Mouse (Mus musculus) forebrain, embryonic 11.5 days (tissue): ENCODE measurements around the gene Ift46. TPM values are rescaled to one million over a fixed set of nuclear protein-coding genes. Genes with fewer than 3 reads are reported as not detected.

Experiments
- ATAC-seq: fragments of 200-750 bp; cut with Nextera tagmentation; replicated peaks from 2 replicates; pipeline ENCODE4 v1.8.0; 2017; ENCODE audit warnings: moderate TSS enrichment; ENCODE audit not compliant: low FRiP score
- DNase-seq: peaks from one replicate; pipeline ENCODE4 v3.0.0-alpha.2; 2017; ENCODE audit warnings: low spot score
- H3K27ac ChIP-seq: fragments of 300-500 bp; sonication (generic); 2 replicates; pipeline ENCODE4 v1.5.1; 2014; ENCODE audit warnings: low read depth, low read length
- H3K27me3 ChIP-seq: fragments of 300-500 bp; sonication (generic); 2 replicates; pipeline ENCODE4 v1.6.1; 2014; ENCODE audit warnings: mild to moderate bottlenecking, low read length, mixed read lengths; ENCODE audit not compliant: control insufficient read depth, insufficient read depth
- H3K36me3 ChIP-seq: fragments of 300-500 bp; sonication (generic); 2 replicates; pipeline ENCODE4 v1.6.1; 2014; ENCODE audit warnings: mild to moderate bottlenecking, low read length, moderate library complexity, mixed read lengths; ENCODE audit not compliant: control insufficient read depth, insufficient read depth
- H3K4me1 ChIP-seq: fragments of 300-500 bp; sonication (generic); replicated peaks from 2 replicates; pipeline ENCODE4 v1.6.1; 2014; ENCODE audit warnings: low read length, mixed read lengths; ENCODE audit not compliant: control insufficient read depth, insufficient read depth
- H3K4me2 ChIP-seq: fragments of 300-500 bp; sonication (generic); 2 replicates; pipeline ENCODE4 v1.6.1; 2014; ENCODE audit warnings: low read depth, mild to moderate bottlenecking, low read length, moderate library complexity, mixed read lengths; ENCODE audit not compliant: severe bottlenecking
- H3K4me3 ChIP-seq: fragments of 300-500 bp; sonication (generic); 2 replicates; pipeline ENCODE4 v1.5.1; 2014; ENCODE audit warnings: low read depth, low read length
- H3K9ac ChIP-seq: fragments of 300-500 bp; sonication (generic); 2 replicates; pipeline ENCODE4 v1.6.1; 2014; ENCODE audit warnings: low read length
- H3K9me3 ChIP-seq: fragments of 300-500 bp; sonication (generic); 2 replicates; pipeline ENCODE4 v1.6.1; 2016; ENCODE audit warnings: low read length, mixed read lengths; ENCODE audit not compliant: control insufficient read depth
- WGBS: fragments of 180-500 bp; shearing (Covaris S2); extraction: QIAGEN DNeasy Blood & Tissue Kit; methylation state at CpG from one replicate; pipeline ENCODE4 v1.1.7; 2014; 5-methylcytosine and 5-hydroxymethylcytosine counted together
- polyA plus RNA-seq: library from polyadenylated mRNA; unstranded; fragments of >200 nt; fragmentation: Nextera tagmentation; extraction: Ambion mirVana; gene quantifications from 2 replicates; pipeline ENCODE4 v1.2.1, GENCODE M21; 2014

The Ift46 gene
- polyA plus RNA-seq, 1 experiment from 2014 or later = 121 TPM

DNA sequence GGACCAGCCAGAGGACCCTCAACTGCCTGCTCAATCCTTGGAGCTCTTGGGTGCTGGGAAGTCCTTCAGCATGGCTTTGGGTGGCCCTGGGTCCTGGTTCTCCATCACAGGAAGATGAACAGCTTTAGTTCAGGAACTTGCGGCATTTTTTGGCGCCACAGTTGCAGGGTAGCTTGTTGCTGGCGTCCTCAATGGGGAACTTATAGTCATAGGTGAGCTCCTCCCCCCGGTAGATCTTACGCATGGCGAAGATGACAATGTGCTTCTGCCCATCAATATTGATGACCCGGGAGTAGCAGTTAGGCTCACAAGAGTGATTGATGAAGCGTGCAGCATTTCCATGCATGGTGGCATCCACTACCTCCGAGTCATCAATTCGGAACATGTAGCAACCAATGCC is 40.1 kb downstream of the Ift46 start:
- H3K9me3 ChIP-seq = no peaks in the 10 kb centered on the region
- 96% methylated on average over 10 of the region's 10 CpGs for WGBS
- ATAC-seq = no peak
- no peak overlapping the region for H3K9ac ChIP-seq
- H3K36me3 ChIP-seq = peaks cover 12% of the 10 kb centered on the region
- no peaks in the 10 kb centered on the region for H3K27me3 ChIP-seq
- no peak for DNase-seq
- no peak overlapping the region for H3K4me3 ChIP-seq
- H3K4me1 ChIP-seq = no peaks in the 10 kb centered on the region
- H3K4me2 ChIP-seq = no peak overlapping the region
- H3K27ac ChIP-seq = no peak overlapping the region

DNA sequence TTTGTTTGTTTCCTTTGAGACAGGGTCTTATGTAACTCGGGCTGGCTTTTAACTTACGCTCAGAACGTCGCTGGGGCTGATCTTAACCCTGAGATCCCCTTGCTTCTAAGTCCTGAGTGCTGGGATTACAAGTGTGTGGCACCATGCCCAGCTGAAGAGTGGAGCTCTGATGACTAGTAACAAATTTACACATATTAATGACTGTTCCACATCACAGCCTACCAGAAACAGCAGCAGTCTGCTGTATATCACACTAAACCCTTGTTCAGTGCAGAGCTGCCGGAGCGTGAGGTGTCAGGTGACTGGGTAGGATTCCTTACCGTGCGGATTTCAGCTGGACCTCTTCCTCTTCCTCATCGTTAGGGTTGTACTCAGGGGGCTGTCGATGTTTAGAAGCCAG is 42.6 kb downstream of the Ift46 start:
- Histone ChIP-seq H3K4me3 (no peak overlapping the region), H3K9me3 (no peaks in the 10 kb centered on the region), H3K27ac (no peak overlapping the region), H3K36me3 (peaks cover 21% of the 10 kb centered on the region), H3K9ac (no peak overlapping the region), H3K4me2 (no peak overlapping the region), H3K27me3 (no peaks in the 10 kb centered on the region), H3K4me1 (no peaks in the 10 kb centered on the region)
- WGBS = 90% methylated on average over 10 of the region's 10 CpGs
- ATAC-seq = no peak
- DNase-seq = no peak

DNA sequence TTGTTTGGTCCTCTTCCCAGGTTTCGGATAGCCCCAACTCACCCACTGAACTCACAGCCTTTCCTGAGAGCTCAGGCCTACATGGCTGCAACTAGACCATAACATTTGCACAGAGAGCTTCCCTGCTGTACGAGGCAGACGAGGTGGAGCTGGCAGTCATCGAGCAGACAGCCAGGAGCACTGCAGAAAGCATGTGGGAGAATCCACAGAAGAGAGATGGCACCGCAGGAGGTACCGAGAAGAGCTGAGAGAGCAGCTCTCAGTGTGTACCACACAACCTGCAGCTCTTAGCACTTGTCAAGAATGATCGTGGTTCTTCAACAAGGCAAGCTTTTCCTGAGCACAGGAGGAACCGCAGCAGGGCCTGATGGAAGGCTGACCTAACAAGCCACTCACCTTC is 46.5 kb downstream of the Ift46 start:
- Histone ChIP-seq H3K4me3 (no peak overlapping the region), H3K36me3 (peaks cover 34% of the 10 kb centered on the region), H3K4me2 (no peak overlapping the region), H3K4me1 (no peaks in the 10 kb centered on the region), H3K27me3 (no peaks in the 10 kb centered on the region), H3K9me3 (no peaks in the 10 kb centered on the region), H3K27ac (no peak overlapping the region), H3K9ac (no peak overlapping the region)
- DNase-seq (no peak), ATAC-seq (no peak)
- WGBS = 95% methylated on average over 8 of the region's 8 CpGs

DNA sequence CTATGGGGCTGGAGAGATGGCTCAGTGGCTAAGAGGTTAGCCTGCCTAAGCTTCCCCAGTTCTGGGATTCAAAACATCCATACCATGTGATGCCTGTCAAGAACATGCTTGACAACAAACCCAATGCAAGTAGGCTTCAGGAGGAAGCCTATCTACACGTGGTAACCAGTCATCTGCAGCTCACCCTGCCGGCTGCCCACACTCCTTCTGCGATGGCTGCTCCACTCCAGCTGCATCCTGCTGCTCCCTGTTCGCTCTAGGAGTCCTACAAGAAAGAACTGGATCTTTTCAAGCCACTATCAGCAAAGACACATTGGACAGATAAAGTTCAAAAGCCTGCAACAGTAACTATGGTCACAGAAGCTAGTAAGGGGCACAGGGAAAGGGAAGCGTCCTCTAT is 49.8 kb downstream of the Ift46 start:
- ATAC-seq = no peak
- no peaks in the 10 kb centered on the region for H3K27me3 ChIP-seq
- H3K4me1 ChIP-seq = no peaks in the 10 kb centered on the region
- no peak overlapping the region for H3K4me2 ChIP-seq
- no peak overlapping the region for H3K27ac ChIP-seq
- H3K9ac ChIP-seq = no peak overlapping the region
- H3K4me3 ChIP-seq = no peak overlapping the region
- DNase-seq = no peak
- H3K36me3 ChIP-seq = peaks cover 49% of the 10 kb centered on the region
- no peaks in the 10 kb centered on the region for H3K9me3 ChIP-seq
- WGBS = 87% methylated on average over 5 of the region's 5 CpGs

DNA sequence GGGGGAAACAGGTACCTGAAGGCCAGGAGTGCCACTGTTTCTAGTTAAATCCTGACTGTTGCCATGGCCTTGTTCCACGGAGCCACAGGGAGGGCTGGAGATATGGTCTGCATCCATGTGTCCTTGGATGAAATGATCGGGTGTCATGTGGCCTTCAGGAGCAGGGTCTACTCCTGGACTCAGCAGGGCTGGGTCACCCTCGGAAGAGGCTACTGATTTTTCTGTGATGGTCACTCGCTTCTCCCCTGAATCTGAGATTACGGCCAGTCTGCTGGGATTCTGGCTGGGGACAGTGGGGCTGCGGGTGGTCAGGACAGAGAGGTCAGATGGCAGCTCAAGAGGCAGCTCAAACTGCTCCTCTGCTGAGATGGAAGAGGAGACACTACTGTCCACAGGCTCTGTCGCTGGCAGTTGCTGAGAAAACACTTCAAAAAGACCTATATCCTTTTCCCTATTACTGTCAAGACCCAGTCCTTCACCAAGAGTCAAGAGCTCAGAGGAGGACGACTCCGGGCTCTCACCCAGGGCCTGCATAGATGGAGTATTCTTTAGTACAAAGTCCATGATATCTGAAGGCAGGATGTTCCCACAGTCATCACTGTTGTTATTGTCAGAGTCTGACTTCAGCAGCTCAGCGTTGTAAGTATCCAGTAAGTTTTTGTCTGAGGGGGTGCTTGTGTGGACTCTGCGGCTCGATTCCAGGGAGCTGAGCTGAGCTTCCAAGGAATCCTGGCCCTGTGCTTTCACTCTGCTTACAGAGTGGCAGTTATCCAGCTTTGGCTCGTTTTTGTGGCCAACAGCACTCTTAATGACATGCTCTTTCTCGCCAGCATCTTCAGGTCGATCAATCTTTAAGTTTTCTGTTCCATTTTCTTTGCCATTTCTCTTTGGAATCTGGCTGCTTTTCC is 52.5 kb downstream of the Ift46 start:
- no peak overlapping the region for H3K27ac ChIP-seq
- no peaks in the 10 kb centered on the region for H3K4me1 ChIP-seq
- H3K9me3 ChIP-seq = no peaks in the 10 kb centered on the region
- no peak for DNase-seq
- H3K9ac ChIP-seq = no peak overlapping the region
- no peak overlapping the region for H3K4me3 ChIP-seq
- H3K4me2 ChIP-seq = no peak overlapping the region
- ATAC-seq = no peak
- 92% methylated on average over 15 of the region's 15 CpGs for WGBS
- H3K36me3 ChIP-seq = peaks cover 54% of the 10 kb centered on the region
- H3K27me3 ChIP-seq = no peaks in the 10 kb centered on the region

DNA sequence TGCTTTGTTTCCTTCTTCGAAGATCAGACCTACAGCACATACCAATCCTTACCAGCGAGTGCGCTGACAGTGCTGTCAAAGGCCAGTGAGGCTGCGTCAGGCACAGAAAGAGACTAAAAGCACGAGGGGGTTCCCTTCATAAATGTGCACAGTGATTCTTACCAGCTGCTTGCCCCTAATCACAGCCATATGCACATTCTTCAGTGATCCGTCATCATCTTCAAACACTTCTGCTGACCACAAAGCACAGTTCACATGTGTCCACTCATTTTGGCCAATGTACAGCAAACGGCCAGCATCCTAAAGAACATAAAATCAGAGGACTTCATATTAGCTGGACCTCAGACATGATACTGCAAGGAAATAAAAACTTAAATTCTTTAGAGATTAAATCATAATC is 59.0 kb downstream of the Ift46 start:
- DNase-seq = no peak
- 85% methylated on average over 7 of the region's 7 CpGs for WGBS
- ATAC-seq = no peak
- Histone ChIP-seq H3K4me3 (no peak overlapping the region), H3K27me3 (no peaks in the 10 kb centered on the region), H3K9ac (no peak overlapping the region), H3K4me2 (no peak overlapping the region), H3K9me3 (no peaks in the 10 kb centered on the region), H3K4me1 (no peaks in the 10 kb centered on the region), H3K27ac (no peak overlapping the region), H3K36me3 (peaks cover 44% of the 10 kb centered on the region)

DNA sequence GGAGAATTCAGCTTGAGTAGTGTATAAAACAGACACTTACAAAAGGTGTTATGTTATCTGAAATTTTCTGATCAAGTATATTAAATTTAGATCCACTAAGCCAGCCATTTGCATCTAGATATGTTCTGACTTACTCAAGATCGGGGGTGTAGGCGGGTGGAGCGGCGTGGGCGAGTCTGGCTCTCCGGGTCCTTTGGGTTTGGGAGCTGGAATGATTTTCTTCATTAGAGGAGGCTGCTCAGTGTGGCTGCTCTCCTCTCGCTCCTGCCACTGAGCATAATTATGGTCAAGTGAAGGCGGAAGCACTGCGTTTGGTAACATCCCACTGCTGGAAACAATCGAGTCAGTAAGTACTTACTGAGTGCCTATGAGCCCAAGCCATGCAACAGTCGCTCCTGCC is 61.2 kb downstream of the Ift46 start:
- ATAC-seq (no peak), DNase-seq (no peak)
- Histone ChIP-seq H3K4me3 (no peak overlapping the region), H3K9me3 (no peaks in the 10 kb centered on the region), H3K4me2 (no peak overlapping the region), H3K27ac (no peak overlapping the region), H3K27me3 (no peaks in the 10 kb centered on the region), H3K4me1 (no peaks in the 10 kb centered on the region), H3K9ac (no peak overlapping the region), H3K36me3 (peaks cover 44% of the 10 kb centered on the region)
- 96% methylated on average over 11 of the region's 11 CpGs for WGBS

DNA sequence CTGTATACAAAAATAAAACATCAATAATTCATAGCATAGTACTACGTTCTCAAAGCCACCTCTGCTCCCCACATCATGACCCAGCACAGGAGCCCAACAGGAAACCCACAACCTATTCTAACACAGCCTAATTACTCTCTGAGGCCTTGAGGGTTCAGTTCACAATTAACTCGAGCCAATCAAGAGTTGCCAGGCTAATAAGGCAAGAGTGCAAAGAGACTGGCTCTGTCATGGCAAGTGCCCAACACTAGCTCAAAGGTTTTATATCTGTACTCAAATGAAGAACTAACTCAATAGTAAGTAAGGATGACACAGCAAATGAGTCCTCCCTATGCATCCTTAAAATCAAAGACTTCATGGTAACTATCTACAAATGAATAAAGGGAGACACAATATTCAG is 62.8 kb downstream of the Ift46 start:
- Histone ChIP-seq H3K36me3 (peaks cover 40% of the 10 kb centered on the region), H3K27ac (no peak overlapping the region), H3K4me3 (no peak overlapping the region), H3K4me1 (no peaks in the 10 kb centered on the region), H3K27me3 (no peaks in the 10 kb centered on the region), H3K9ac (no peak overlapping the region), H3K4me2 (no peak overlapping the region), H3K9me3 (no peaks in the 10 kb centered on the region)
- DNase-seq = no peak
- no peak for ATAC-seq
- WGBS = 78% methylated on average over 2 of the region's 2 CpGs

DNA sequence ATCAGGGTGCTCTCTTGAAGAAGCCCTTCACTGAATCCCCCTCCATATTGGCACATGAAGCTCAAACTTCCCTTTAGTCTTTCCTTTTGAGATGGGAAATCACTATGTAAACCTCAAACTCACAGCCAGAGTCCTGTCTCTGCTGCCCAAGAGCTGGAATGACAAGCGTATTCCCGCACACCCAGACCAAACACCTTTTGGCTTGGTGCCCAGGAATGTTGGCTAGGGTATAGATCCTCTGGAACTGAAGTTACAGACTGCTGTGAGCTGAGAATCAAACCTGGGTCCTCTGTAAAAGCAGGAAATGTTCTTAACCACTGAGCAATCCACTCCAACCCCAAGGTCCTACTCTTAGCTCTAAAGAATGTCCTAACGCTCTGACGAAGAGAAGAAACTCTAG is 64.6 kb downstream of the Ift46 start:
- H3K4me2 ChIP-seq = no peak overlapping the region
- 93% methylated on average over 4 of the region's 4 CpGs for WGBS
- no peak overlapping the region for H3K4me3 ChIP-seq
- H3K27me3 ChIP-seq = no peaks in the 10 kb centered on the region
- ATAC-seq (no peak), DNase-seq (no peak)
- no peaks in the 10 kb centered on the region for H3K9me3 ChIP-seq
- peaks cover 36% of the 10 kb centered on the region for H3K36me3 ChIP-seq
- H3K9ac ChIP-seq = no peak overlapping the region
- H3K4me1 ChIP-seq = no peaks in the 10 kb centered on the region
- H3K27ac ChIP-seq = no peak overlapping the region
